Mouse (Mus musculus): ENCODE results near the gene Itgb1bp1.

DNA sequence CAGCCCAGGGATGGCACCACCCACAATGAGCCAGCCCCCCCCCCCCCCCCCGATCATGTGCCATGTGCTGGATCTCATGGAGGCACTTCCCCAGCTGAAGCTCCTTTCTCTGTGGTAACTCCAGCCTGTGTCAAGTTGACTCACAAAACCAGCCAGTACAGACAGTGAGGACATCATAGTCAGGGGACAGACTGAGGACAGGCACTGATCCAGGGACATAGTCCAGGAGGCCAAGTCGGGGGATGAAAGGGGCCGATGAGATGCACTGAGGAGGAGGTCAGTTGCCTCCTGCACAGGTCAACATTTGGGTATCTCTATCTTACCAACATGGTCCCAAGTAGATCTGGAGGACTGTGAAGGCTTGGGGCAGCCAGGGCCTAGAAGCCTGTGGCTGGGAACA, 90.6 kb downstream of the Itgb1bp1 start:
- TF ChIP-seq CTCF (IDR thresholded peaks at IDR 0.05; ENCODE audit: borderline replicate concordance, extremely low read depth, insufficient read depth, insufficient read length) = no peak
- no peak for TF ChIP-seq POLR2A (IDR thresholded peaks at IDR 0.05; ENCODE audit: borderline replicate concordance, extremely low read depth, insufficient read depth, insufficient read length, poor library complexity, severe bottlenecking)

All from brain, embryonic 14.5 days (tissue).